Mouse (Mus musculus) thymus, adult 2 months (tissue): ENCODE measurements around the gene Eif3l. TPM values are rescaled to one million over a fixed set of nuclear protein-coding genes. Genes with fewer than 3 reads are reported as not detected.

Source experiments
- DNase-seq: peaks from one replicate; pipeline ENCODE4 v3.0.0; 2021
- H3K27ac ChIP-seq: fragments of 200-500 bp; 2 replicates; pipeline ENCODE4 v1.5.1; 2012; ENCODE audit warnings: low read length, control low read depth; ENCODE audit not compliant: control insufficient read depth, insufficient read depth
- H3K27me3 ChIP-seq: fragments of 200-500 bp; 2 replicates; pipeline ENCODE4 v1.6.1; 2012; ENCODE audit warnings: mild to moderate bottlenecking, low read length, moderate library complexity, mixed read lengths; ENCODE audit not compliant: control insufficient read depth, insufficient read depth
- H3K36me3 ChIP-seq: fragments of 200-500 bp; 2 replicates; pipeline ENCODE4 v1.6.1; 2012; ENCODE audit warnings: mild to moderate bottlenecking, low read length, moderate library complexity; ENCODE audit not compliant: control insufficient read depth, insufficient read depth
- H3K4me1 ChIP-seq: fragments of 200-500 bp; replicated peaks from 2 replicates; pipeline ENCODE4 v1.6.1; 2012; ENCODE audit warnings: low read length; ENCODE audit not compliant: control insufficient read depth, insufficient read depth
- H3K4me3 ChIP-seq: fragments of 200-500 bp; 2 replicates; pipeline ENCODE4 v1.5.1; 2012; ENCODE audit warnings: mild to moderate bottlenecking, low read length, control low read depth, moderate library complexity; ENCODE audit not compliant: control insufficient read depth, insufficient read depth
- CTCF ChIP-seq: fragments of 200-500 bp; IDR thresholded peaks from 2 replicates; pipeline ENCODE4 v1.5.1; 2012; ENCODE audit warnings: mild to moderate bottlenecking, control low read depth, low read length, moderate library complexity, borderline replicate concordance; ENCODE audit not compliant: control insufficient read depth, poor library complexity, insufficient read depth; ENCODE audit errors: extremely low read depth
- POLR2A ChIP-seq: fragments of 200-500 bp; IDR thresholded peaks from 2 replicates; pipeline ENCODE4 v1.6.1; 2012; ENCODE audit warnings: mild to moderate bottlenecking, low read length, control low read depth, moderate library complexity; ENCODE audit not compliant: control insufficient read depth, poor library complexity, insufficient read depth; ENCODE audit errors: extremely low read depth
- WGBS: fragments of 180-500 bp; shearing (Covaris S2); methylation state at CpG from one replicate; pipeline ENCODE4 v1.1.7; 2018; 5-methylcytosine and 5-hydroxymethylcytosine counted together
- polyA plus RNA-seq: library from polyadenylated mRNA; depleted of rRNA; stranded (reverse); fragments of >200 nt; gene quantifications from 2 replicates; pipeline ENCODE4 v1.2.3, GENCODE M21; 2012

The Eif3l gene
- polyA plus RNA-seq, 1 experiment, result 205 TPM

- DNase-seq, result no peak
- TF ChIP-seq CTCF, result no peak
- no peak for TF ChIP-seq POLR2A
- no peak overlapping the region for H3K4me3 ChIP-seq
- no peaks in the 10 kb centered on the region for H3K27me3 ChIP-seq
- no peak overlapping the region for H3K27ac ChIP-seq
- 0 out of 2 replicates have a peak, but pooled peaks cover 2% of the 10 kb centered on the region for H3K4me1 ChIP-seq
- WGBS, result 88% methylated on average over 3 of the region's 3 CpGs
- H3K36me3 ChIP-seq, result no peaks in the 10 kb centered on the region
These were observed 7.3 kb upstream of the Eif3l start for GRCm38 (mm10) chr15:79067631-79068030.

GRCm38 (mm10) chr15:79068416-79068815 lies 6.6 kb upstream of the Eif3l start:
- no peak overlapping the region for H3K27ac ChIP-seq
- H3K4me1 ChIP-seq, result 0 out of 2 replicates have a peak, but pooled peaks cover 2% of the 10 kb centered on the region
- WGBS, result 94% methylated on average over 3 of the region's 3 CpGs
- H3K36me3 ChIP-seq, result no peaks in the 10 kb centered on the region
- DNase-seq, result no peak
- no peak overlapping the region for H3K4me3 ChIP-seq
- no peaks in the 10 kb centered on the region for H3K27me3 ChIP-seq
- TF ChIP-seq POLR2A (no peak), CTCF (no peak)

- peak; percentile 33 for DNase-seq
- Histone ChIP-seq H3K27me3 (no peaks in the 10 kb centered on the region), H3K4me1 (peaks cover 11% of the 10 kb centered on the region), H3K27ac (no peak overlapping the region), H3K36me3 (no peaks in the 10 kb centered on the region), H3K4me3 (no peak overlapping the region)
- WGBS, result 70% methylated on average over 5 of the region's 5 CpGs
- TF ChIP-seq CTCF (no peak), POLR2A (no peak)
These were observed 3.6 kb upstream of the Eif3l start for GRCm38 (mm10) chr15:79071117-79072039.

GRCm38 (mm10) chr15:79073752-79074151 lies 1.2 kb upstream of the Eif3l start:
- no peaks in the 10 kb centered on the region for H3K27me3 ChIP-seq
- H3K27ac ChIP-seq, result no peak overlapping the region
- peaks cover 19% of the 10 kb centered on the region for H3K36me3 ChIP-seq
- H3K4me1 ChIP-seq, result peaks cover 13% of the 10 kb centered on the region
- no peak for DNase-seq
- H3K4me3 ChIP-seq, result no peak overlapping the region
- TF ChIP-seq CTCF, result no peak
- no peak for TF ChIP-seq POLR2A

- TF ChIP-seq POLR2A (no peak), CTCF (no peak)
- H3K36me3 ChIP-seq, result peaks cover 26% of the 10 kb centered on the region
- DNase-seq, result no peak
- no peak overlapping the region for H3K27ac ChIP-seq
- no peak overlapping the region for H3K4me3 ChIP-seq
- peaks cover 13% of the 10 kb centered on the region for H3K4me1 ChIP-seq
- WGBS, result 45% methylated on average over 10 of the region's 10 CpGs
- no peaks in the 10 kb centered on the region for H3K27me3 ChIP-seq
These were observed 533 bp upstream of the Eif3l start for GRCm38 (mm10) chr15:79074446-79074845.

GRCm38 (mm10) chr15:79075658-79076365 lies 833 bp downstream of the Eif3l start:
- peaks cover 13% of the 10 kb centered on the region for H3K4me1 ChIP-seq
- peak overlapping the region; percentile 98 for H3K4me3 ChIP-seq
- 28% methylated on average over 15 of the region's 15 CpGs for WGBS
- no peaks in the 10 kb centered on the region for H3K27me3 ChIP-seq
- H3K36me3 ChIP-seq, result peaks cover 36% of the 10 kb centered on the region
- DNase-seq, result no peak
- TF ChIP-seq POLR2A, result no peak
- no peak for TF ChIP-seq CTCF
- no peak overlapping the region for H3K27ac ChIP-seq
